Mouse (Mus musculus) adrenal gland, adult 2 months (tissue): ENCODE data around the gene Fuk. TPM values are rescaled to one million over a fixed set of nuclear protein-coding genes. Genes with fewer than 3 reads are reported as not detected.
"Not testable (repeated sequence)": the region's sequence is repeated elsewhere in the genome, so short reads cannot be mapped to it uniquely, and the experiment has no call there.

Experiments used
- DNase-seq: peaks from one replicate; pipeline ENCODE4 v3.0.0; 2021
- long read RNA-seq: library from polyadenylated mRNA; stranded (forward); transcript quantifications from one replicate; pipeline ENCODE4 v2.0.0, GENCODE M21; 2021
- polyA plus RNA-seq: library from polyadenylated mRNA; depleted of rRNA; stranded (reverse); fragments of >200 nt; gene quantifications from 2 replicates; pipeline ENCODE4 v1.2.3, GENCODE M21; 2012; rRNA removed
- total RNA-seq, 2 experiments: library from RNA; stranded (reverse); gene quantifications; 2 replicates each; pipeline ENCODE4 v1.2.3; 2021

The Fuk gene
- total RNA-seq, result 10 to 100 TPM in 1 of 2 experiments, 1 to 10 TPM in 1; 6.7 to 11.5 TPM
- 20.4 and 22.0 TPM in 2 replicates for polyA plus RNA-seq
- long read RNA-seq, transcript Fuk-201 (24 exons, 3,838 nt), result major isoform, 10 of 18 reads
- long read RNA-seq, partial matches to known transcripts, result 5 of 18 reads
- long read RNA-seq, other reads (novel, unspliced or antisense), result 3 of 18 reads

DNA sequence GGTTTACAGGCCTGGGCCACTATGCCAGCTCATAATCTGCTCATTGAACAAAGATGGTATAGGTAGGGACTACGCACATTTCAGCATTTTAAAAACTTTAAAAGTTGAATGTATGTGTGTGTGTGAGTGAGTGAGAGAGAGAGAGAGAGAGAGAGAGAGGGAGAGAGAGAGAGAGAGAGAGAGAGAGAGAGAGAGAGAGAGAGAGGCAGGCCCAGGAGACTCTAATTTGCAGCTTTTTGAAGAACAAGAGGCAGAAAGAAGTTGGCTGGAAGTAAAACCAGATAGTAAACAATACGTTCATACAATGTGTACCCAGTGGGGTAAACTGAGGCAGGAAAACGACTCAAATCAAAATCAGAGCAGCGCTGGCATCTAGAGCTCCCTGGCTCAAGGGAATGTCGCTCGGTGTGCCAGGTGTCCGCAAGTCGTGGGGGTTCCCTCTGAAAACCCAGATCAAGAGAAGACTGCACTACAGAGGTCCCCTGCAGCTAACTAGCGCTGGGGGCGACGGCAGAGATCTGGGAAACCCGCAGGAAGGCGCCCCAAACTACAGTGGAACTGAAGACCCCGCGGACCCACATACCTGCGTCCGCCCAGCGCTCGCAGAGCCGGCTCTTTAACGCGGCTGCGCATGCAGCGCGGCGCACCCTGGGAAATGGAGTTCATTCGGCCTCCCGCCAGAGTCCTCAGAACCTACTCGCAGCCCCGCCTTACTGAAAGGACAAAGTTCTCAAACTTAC is at the start of gene Fuk:
Fuk (minus strand) TSS at position 650 of the 740 bp plus-strand sequence.
- DNase-seq, result peak; percentile 88

DNA sequence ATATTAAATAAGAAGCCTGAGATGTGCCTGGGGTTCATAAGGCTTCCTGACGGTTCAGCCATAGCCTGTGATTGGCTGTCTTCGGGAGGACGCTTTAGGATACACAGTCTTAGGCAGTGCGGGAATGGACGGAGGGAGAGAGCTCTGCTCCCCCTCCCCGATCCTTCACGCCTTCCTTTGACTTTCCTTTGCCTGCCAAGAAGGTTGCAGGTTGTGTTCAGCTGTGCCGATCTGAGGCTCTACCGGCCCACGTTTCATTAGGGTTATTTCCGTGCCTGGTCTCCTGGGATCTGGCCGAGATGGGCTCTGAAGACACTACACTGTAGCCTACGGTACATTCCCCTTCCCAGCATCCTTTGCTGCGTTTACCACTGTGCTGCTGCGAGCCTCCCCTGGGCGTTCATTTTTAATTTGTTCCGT is 47.8 kb upstream of the Fuk start:
- DNase-seq, result peak; percentile 39

DNA sequence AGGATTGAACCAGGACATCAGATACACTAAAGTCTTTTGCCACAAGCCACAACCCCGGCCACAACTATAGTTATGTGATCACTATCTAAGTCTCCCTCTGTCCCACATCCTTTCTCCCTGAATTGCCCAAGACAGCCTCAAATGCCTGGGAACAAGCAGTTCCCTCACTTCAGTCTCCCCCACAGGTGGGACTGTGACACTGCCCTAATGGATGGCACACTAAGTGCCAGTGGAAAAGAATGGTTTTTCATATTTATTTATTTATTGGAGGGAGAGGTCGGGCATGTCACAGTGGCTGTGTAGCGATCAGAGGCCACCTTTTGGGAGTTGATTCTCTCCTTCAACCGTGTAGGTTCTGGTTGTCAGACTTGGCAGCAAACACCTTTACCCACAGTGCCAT is 43.4 kb upstream of the Fuk start:
- no peak for DNase-seq

DNA sequence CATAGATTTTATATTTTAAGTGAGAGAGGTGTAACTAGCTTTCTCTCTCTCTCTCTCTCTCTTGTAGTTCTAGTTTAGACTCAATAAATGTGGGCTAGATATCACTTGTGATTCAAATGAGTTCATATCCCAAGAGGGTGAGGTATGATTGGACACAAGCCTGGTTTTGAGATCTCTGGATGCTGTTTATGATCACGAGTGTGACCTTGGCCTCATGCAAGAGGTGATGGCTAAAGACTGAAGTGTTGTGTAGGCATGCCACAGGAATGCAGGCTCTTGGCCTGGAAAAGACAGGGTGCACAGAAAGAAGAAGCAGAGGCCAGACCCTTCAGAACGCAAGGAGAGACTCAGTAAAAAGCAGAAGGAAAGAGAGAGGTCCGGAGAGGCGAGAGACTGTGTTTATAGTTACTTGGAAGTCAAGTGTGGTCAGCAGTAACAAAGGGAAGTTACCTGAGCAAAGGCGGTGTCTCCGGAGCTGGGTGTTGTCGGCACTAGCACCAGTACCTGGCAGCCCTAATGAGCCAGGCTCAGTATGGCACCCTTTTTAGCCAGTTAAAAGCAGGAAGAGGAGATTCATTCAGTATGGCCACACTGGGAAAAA is 42.1 kb upstream of the Fuk start:
- no peak for DNase-seq

DNA sequence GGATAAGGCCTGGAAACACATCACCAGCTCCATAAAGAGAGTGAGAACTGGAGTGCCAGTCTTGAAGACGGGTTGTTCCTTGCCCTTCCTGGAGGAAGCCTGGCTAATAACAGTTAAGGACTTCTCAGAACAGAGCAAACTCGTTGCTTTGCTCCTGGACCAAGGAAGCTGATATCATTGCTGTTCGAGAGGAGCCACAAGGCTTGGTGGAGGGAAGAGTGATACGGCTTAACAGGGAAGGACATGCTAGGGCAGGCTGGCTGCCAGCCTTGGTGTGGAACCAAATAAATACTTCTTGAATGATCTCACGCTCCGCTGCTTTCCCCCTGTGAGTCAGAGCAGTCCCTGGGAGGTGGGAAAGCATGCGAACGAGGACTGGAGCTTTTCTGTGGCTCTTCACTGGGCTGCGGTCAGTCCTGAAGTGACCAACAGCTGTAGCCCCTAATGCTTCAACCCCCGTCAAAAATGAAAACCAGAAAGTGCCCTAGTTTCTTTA is 39.2 kb upstream of the Fuk start:
- DNase-seq, result peak; percentile 88

DNA sequence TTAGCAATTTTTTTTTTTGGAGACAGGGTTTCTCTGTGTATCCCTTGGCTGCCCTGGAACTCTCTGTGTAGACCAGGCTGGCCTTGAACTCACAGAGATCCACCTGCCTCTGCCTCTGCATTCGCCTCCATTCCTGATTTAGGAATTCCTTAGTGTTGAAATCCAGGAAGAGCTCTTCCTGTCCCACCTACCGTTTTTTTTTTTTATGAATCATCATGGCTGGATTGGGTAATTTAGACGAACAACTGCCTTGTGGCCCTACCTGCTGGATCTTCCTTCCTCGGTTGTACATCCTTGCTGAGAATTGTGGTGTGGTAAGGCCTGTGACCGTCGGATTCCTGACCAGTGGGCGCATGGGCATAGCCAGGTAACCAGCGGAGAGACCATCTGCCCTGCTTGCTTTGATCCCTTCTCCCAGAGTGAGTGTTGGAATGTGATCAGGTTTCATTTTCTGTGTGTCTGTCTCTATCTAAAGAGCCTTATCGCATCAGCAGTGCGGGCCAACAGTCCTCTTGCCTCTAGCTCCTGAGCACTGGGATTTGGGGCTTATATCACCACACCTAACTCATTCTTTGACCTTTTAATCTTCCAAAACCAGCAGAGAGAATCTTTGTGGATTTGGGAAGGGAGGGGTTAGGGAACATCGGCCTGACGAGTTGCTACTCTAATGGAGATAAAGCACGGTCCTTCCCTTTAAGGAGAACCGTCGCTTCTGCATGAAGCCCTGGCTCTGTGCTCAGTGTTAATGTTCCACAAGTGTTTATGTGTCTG is 38.6 kb upstream of the Fuk start:
- no peak for DNase-seq

DNA sequence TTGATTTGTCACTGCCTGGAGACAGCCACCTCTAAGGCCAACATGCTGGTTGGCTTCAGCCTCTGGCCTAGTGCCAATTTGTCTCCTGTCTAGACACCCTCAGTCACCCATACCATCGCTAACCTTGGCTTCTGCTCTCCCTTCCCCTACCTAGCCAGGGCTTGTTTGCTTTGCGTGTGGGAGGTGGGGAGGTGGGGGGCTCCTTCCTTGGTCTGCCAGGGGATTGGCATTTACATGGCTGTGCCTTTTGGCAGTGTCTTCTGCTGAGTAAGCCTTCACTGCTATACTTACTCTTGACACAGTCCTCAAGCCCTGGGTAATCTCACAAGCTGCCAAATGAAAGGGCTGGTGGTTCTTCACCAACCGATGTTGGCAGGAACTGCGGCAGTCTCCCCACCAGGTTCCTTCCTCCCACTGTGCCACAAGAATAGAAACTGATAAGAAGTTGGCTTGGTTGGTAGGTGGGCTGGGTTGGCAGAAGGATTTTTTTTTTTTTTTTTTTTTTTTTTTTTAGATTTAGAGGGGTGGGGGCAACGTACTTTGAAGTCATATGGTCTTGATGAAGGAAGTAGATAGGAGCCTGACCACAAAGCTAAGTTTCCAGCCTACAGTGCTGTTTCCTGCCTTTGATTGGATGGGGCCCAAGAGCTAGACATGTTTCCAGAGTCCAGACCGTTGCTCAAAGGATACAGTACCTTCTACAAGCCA is 36.7 kb upstream of the Fuk start:
- peak; percentile 50 for DNase-seq

DNA sequence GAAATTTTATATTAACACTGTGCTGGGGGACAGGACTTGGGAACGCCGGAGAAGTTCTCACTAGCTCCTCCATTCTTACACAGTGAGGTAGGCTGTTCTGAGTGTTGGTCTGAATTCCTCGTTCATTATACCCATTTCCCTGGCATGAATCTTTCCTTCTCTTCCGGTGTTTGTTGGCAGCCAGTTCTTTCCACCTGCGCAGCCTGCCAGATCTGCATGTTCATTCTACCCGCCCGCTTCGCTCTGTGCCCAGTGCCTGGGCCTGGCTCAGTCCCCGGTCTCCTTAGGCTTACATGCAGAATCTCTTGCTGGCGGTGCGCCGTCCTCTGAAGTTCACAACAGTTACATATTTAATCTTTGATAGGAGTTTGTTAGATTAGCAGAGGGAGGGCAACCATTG is 33.9 kb upstream of the Fuk start:
- no peak for DNase-seq

DNA sequence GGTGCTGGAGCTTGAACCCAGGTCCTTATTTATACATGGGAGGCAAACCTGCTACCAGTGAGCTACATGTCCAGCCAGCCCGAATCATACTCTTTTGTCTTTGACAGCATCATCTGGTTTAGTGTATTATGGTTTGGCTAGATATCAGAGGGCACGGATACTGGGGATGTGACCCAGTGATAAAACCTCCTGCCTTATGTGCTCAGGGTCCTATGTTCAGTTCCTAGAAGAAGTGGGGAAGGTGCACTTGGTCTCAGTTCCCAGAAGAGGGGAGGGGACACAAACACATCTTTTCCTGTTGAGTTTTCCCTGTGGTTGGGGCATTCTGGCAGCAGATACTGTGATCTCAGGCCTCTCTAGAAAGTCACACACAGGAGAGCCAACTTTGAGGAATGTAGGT is 31.0 kb upstream of the Fuk start:
- DNase-seq, result no peak

DNA sequence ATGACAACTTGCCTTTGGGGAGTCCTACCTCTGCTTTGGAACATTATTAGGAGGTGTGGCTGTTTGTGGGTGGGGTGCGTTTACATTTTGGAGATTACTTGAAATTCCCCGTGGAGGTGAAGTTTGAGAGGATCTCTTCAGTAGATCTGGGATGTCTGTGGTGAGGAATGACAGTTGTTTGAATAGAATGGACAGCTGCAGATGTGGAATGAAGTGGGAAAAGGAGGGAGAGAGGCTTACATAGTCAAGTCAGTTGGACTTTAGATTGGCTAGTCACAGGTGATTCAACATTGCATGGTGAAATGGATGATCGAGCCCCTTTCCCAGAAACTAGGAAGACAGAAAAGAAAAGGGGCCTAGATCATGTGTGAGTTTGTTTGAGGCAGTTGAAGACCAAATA is 30.2 kb upstream of the Fuk start:
- DNase-seq, result no peak

DNA sequence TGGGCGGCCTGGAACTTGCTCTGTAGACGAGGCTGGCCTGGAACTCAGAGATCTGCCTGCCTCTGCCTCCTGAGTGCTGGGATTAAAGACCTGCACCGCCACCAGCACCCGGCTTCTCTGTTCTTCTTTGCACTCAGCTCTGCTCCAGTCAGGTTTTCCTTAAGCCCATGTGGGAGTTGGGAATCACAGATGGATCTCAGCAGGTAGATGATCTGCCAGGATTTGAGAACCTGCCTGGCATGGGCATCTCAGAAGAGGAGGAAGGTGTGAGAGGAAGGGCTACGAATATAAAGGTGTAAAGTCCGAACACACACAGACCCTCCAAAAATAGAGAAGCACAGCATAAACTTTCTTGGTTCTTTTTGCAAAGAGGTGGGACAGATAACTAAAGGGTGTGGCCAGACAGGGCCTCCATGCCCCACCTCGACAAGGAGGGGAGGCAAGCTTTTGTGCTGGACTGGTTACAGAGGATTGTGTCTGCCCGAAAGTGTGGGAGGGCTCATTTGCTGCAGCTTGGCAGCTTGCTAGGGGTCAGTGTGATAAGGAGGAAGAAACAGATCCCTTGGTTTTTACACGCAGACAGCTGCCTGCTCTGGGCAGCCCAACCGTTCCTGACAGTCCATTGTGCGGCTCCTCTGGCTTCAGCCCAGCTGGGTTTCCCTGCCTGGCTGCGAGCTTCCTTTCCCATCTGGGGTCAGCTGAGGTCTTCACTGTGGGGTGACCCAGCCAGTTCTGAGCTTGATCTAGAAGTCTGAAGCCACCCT is 29.1 kb upstream of the Fuk start:
- DNase-seq, result peak; percentile 69

DNA sequence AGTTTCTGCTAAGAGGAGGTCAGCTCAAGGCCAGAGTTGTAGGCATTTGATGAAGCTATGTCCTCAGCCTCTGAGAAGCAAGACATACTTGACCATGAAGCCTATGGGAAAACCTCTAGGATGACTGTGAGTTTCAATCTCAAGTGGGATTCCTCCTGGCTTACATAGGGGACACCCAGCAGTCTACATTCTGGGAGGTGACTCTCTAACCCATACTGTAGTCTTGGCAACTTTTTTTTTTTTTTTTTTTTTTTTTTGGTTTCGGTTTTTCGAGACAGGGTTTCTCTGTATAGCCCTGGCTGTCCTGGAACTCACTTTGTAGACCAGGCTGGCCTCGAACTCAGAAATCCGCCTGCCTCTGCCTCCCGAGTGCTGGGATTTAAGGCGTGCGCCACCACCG is 27.4 kb upstream of the Fuk start:
- not testable (repeated sequence) for DNase-seq

DNA sequence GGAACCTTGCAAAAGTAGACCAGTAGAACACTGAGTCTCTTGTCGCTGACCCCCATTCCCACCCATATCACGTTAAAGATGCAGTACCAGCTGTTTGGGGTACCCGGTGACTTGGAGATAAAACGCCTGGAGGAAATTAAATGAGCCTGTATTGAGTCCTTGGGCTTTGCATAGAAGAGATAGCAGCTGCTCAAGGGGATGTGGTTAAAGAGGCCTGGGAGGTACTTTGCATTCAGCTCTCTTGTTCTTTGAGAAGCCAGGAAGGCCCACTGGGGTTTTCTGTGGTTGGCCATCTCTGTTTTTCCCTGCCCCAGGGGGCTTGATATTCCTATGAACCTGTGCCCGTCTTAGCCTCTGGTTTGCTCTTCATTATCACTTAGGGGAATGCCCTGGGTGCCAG is 26.8 kb upstream of the Fuk start:
- no peak for DNase-seq

DNA sequence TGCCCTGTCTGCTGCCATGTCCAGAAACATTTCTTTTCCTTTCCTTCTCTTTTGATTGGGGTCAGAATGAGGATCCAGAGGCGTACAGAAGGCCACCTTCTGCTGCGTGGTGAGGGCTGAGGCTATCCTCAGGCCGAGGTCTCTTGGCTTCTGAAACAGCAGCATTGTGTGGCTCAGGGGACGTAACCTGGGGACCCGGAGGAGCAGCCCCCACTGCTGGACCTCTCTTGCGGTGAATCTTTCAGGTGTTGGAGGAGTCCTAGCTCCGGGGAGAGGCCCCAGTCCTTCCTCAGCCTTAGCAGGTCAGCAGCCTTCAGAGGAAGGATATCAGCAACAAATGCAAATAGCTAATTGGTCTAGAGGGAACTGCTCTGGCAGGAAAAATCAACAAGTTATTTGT is 26.1 kb upstream of the Fuk start:
- no peak for DNase-seq

DNA sequence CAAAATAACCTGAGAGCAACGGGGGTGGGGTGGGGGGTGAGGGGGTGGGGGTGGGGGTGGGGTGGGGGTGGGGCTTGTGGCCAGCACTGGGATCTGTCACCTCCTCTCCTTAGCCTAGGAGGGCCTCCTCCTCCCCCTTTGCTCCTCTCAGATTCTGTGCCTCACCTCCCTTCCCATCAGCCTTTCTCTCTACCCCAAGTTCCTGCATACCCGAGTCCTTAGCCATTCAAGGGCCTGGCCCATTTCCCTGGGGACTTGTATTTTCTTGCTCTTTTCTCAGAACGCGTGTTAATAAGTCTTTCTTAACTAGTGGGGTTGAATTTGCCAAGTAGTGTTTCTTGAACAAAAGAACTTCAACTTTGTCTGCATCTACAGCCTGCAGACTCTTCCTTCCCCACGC is 24.4 kb upstream of the Fuk start:
- DNase-seq, result no peak

DNA sequence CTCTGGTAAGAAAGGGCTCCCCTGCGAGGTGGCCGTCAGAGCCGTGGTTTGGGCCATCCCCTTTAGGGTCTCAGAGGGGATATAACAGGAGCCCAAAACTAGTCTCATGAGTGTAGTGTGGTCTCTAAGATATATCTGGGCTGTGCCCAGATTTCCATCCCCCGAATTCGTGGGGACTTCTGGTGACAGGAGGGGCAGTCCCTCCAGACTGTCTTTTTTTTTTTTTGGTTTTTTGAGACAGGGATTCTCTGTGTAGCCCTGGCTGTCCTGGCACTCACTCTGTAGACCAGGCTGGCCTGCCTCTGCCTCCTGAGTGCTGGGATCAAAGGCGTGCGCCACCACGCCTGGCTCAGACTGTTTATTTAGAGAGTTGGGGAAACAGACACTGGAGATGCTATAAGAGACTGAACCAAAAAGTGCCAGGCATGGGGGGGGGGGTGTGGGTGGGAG is 23.4 kb upstream of the Fuk start:
- no peak for DNase-seq

DNA sequence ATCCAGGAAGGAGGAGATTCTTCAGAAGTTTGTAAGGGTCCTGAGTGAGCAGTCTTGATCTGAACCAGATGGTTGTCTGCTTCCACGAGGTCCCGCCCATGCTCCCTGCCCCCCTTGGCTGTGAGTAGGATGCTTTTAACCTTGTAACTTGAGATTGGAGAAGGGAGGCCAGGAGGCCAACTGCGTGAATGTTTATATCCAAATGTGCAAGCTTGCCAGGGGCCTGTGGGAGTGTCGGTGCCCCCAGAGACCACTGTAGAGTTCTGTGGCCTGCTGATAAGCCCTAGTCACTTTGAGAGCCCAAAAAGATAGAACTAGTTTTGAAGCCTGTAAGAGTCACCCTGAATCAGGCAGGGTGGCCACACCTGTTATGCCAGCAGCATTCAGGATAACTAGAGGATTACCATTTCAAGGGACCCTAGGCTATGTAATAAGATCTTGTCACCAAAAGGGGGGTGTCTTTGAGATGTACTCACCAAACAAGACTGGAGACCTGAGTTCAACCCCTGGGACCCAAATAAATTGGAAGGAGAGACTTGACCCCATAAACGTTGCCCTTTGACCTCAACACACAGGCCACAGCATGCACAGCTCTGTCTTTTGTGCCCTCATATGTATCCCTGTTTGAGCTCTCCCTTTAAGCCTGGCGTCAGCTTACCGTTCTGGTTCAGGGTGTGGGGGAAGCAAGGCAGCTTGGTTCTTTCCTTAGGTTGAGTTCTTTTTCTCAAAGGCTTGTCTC is 19.4 kb upstream of the Fuk start:
- peak; percentile 49 for DNase-seq

DNA sequence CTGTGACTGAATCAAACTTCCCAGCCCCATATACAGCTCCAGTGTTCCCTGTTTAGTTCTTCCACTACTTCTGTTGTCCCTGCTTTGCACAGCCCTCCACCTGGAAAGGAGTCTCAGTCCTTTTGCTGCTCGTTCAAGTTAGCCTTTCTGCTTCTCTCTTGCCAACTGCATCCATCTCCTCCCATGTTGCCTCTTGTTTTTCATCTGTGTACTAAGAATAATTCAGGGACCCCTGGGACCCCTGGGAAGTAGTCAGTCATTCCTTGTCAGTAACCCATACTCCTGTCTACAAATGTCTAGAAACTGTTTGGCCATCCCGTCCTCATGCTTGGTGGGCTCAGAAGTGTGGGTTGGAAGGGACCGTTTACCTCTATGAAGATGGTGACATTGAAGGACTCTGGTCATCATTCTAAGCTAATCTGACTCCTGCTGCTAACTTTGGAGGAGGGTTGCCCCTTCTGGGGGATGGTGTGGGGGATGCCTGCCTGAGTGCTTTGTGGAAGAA is 18.5 kb upstream of the Fuk start:
- no peak for DNase-seq

DNA sequence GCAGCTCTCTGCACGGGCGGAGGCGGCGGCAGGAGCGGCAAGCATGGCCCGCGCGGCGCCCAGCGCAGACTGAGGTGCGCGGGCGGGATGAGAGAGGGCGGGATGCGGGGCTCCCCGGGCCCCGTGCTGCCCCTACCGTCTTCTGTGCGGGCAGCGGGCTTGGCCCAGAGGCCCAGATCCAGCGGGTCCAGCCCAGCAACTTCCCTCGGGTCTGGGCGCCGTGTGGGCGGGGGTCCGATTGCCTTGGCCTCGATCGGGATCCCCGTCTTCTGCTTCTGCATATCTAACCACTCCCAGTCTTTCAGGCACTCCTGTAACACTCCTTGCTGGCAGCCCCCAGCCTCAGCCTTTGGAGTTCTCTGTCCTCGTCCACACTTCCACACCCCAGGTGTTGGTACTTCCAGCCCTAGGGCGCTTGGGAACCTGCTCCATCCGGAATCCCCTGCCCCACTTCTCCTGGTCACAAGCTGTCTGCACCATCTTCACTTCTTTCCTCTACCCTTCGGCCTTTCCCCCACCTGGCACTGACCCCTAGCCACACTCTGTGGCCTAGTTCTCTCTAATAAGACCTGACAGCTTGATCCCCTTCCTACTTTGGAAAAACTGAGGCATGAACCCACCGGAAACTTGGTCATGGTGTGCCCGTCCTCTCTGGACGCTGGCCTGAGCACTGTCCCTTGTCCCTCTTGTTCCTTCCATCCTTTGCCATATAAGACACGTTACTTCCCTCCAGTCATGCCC is 17.9 kb upstream of the Fuk start:
- no peak for DNase-seq
